Mouse (Mus musculus) MN1 (cell line): Measurements from ENCODE around the gene Mok.

Experiments
- DNase-seq: peaks from one replicate; pipeline ENCODE4 v3.0.0-alpha.2; 2016; ENCODE audit warnings: low spot score

Mok gene

DNA sequence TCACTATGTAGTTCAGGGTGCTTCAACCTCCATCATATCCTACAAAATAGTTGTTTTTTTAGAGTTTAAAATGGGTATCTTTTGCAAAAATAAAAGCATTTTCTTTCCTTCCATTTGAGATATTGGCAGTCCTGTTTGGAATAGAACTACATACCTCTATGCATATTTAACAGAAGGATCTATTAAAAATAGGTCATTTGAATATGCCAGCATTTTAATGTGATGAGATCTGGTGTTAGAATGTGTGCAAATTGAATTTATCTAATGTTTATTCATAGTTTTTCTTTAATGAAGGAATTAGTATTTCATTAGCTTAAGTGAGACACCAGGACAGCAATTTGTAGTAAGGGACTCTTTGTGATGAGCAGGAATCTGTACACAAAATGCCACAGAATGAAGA, 72.2 kb downstream of the Mok start:
- DNase-seq, result no peak

GRCm38 (mm10) chr12:110764531-110764930, 76.2 kb downstream of the Mok start:
- DNase-seq, result no peak

- DNase-seq, result no peak
Measured at GRCm38 (mm10) chr12:110762321-110762720, 78.4 kb downstream of the Mok start.

- DNase-seq, result no peak
Measured at GRCm38 (mm10) chr12:110758932-110759331, 81.8 kb downstream of the Mok start.
